Mouse (Mus musculus) kidney, adult 2 months (tissue): ENCODE results near the gene Pcdh8.

Experiments
- CTCF ChIP-seq: fragments of 200-500 bp; conservative IDR thresholded peaks from 2 replicates; pipeline ENCODE4 v1.5.1; 2011; ENCODE audit warnings: low read depth, mild to moderate bottlenecking, control low read depth, low read length, moderate library complexity, mixed read lengths; ENCODE audit not compliant: insufficient read depth, insufficient read length
- POLR2A ChIP-seq: fragments of 200-500 bp; IDR thresholded peaks from one replicate; pipeline ENCODE4 v1.6.1; 2011; ENCODE audit warnings: low read depth, low read length, control low read depth

- TF ChIP-seq CTCF, result no peak
- TF ChIP-seq POLR2A, result no peak
Measured at GRCm38 (mm10) chr14:79724002-79724681, 47.0 kb downstream of the Pcdh8 start.
